Mouse (Mus musculus): ENCODE results near the gene Slc25a20.
"Not testable (repeated sequence)": the region's sequence is repeated elsewhere in the genome, so short reads cannot be mapped to it uniquely, and the experiment has no call there.

Slc25a20 gene

DNA sequence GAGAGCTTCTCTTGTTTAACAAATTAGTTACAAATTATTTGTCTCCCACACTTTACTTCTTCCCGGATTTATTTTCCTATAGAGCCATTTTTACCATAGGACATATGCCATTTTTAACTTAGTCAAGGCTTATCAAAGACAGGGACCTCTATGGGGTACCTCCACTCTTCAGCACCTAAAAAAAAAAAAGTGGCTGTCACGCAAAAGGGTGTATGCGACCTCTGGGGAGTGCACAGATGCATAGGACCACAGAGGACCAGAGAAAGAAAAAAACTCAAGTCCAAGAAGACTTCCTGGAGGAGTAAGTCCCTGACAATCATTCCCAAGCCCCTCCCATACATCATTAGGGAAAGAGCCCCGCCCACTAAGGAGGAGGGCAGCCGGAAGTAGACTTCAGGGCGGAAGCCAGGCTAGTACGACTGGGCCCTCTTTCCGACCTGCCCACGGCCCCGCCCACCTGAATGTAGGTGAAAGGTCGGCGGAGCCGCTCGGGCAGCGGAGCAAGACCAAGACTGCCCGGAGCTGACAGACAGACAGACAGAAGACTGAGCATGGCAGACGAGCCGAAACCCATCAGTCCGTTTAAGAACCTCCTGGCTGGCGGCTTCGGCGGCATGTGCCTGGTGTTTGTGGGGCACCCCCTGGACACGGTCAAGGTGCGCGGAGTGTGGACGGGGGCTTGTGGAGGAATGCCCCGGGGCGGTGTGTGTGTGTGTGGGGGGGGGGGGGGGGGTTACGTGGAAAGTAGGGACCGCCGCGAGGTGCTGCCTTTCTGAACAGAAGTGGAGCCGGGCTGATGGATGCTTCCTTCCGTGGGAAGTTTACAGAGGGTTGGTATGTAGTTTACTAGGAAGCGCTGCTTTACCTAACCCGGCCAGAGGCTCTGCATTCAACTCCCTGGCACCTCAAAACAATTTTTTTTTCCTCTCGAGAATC is at the start of gene Slc25a20:
Gene Slc25a20 (plus strand): TSS at position 412 of the 936 bp plus-strand sequence.
- DNase-seq (ENCODE audit: low spot score), result peak; percentile 68

DNA sequence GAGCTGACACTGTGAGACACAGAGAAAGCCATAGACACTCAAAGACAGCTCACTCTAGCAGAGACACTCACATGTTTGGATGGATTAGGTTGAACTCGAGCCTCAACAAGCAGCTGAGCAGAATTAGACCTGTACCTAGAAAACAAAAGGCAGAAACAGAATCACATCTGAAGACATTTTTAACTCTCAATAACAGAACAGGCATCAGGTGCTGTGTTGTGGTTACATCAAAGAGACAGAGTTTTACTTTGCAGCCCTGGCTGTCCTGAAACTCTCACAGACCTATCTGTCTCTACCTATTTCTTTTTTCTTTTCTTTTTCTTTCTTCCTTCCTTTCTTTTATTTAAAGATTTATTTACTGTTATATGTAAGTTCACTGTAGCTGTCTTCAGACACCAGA is 44.6 kb upstream of the Slc25a20 start:
- DNase-seq (ENCODE audit: low spot score), result peak; percentile 45

DNA sequence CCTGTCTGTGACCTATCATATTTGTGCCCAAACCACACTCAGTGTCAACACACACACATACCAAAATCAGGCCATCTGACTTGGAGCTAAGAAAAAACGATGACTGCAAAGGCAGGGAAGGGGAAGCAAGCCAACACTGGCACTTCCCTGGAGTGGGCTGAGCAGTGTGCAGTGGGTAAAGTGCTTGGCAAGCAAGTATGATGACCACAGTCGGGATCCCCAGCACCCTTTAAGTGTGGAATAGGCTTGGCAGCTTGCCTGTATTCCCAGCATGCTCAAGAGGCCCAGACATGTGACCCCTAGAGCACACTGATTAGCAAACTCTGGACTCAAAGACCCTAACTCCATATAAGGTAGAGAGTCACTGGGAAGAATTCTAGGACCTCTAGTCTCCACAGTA is 35.4 kb upstream of the Slc25a20 start:
- DNase-seq (ENCODE audit: low spot score), result no peak

DNA sequence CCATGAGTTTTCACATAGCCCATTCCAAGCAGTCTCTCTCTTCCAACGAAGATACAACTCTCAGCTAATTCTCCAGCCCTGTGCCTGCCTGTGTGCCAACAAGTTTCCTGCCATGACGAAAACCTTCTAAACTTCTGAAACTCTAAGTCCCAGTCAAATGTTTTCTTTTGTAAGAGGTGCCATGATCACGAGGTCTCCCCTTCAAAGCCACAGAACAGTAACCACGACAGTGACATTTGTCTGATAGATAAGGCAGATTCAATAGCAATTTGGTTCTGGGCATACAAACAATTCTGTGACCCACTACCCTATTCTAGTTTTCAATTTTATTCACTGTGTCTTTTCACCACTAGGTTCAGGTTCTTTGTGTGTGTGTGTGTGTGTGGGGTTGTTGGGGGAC is 33.7 kb upstream of the Slc25a20 start:
- peak; percentile 13 for DNase-seq (ENCODE audit: low spot score)

DNA sequence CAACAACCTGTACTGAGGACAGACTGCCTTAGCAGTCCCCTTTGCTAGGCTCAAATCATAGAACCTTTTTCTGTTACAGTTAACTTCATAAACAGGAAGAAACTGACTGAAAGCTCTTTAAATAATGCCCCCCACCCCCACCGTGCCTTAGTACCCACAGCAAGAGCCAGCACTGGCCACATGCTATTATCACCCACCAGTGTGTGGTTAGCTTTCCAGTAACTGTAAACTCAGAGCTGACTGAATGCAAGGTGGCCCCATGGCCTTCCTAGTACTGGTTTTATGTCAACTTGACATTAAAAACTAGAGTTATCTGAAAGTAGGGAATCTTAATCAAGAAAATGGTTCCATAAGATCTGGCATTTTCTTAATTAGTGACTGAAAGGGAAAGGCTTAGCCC is 31.2 kb upstream of the Slc25a20 start:
- DNase-seq (ENCODE audit: low spot score), result no peak

DNA sequence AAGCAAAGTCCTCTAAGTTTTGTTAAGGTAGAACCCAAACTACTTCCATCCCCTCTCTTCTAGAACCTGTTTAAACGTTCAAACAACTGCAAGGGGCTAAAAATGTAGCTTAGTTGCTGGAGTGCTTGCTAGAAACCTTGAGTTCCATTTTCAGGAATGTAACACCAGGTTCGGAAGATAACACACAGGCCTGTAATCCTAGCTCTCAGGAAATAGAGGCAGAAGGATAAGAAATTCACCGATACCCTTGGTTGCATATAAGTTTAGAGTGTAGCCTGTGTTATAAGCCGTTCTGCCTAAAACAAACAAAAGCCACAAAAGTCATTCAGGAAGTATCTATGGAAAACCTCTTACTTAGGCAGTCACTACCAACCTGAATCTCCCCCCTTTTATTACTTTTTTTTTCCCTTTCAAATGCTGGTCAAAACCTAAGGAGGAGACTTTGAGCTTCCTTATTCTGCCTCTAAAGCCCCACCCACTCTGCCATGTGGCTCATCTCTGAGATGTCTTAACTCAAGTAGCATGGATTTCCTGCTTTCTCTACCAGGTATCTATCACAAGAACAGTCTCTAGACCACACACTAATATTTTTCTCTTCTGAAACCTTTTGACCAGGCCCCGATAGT is 30.1 kb upstream of the Slc25a20 start:
- DNase-seq (ENCODE audit: low spot score), result no peak

DNA sequence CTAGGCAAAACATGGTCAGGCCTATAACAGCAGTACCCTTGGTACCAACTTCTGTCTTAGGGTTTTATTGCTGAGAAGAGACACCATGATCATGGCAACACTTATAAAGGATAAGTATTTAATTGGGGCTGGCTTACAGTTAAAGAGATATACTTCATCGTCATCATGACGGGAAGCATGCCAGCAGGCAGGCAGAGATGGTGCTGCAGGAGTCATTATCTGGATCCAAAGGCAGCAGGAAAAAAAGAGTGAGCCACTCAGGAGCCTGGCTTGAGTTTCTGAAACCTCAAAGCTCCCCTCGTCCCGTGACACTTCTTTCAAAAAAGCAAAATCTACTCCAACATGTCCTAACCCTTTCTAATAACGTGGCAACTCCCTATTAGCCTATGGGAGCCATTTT is 29.5 kb upstream of the Slc25a20 start:
- DNase-seq (ENCODE audit: low spot score), result no peak

DNA sequence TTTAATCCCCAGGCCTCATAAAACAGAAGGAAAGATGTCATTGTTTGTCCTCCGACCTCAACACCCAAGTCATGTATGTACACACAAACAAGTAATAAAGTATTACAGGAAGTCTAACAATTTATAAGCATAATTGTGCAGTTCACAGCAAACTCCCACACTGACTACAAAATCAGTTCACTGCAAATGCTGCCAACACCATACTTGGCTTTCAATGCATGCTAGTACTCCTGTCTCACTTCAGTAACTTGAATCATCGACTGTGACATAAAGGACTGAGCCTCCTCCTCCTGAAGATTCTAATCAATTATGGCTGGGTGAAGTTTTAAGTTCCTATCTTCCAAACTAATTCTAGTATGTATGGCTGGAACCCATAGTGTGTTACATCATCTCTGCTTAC is 28.0 kb upstream of the Slc25a20 start:
- DNase-seq (ENCODE audit: low spot score), result no peak

DNA sequence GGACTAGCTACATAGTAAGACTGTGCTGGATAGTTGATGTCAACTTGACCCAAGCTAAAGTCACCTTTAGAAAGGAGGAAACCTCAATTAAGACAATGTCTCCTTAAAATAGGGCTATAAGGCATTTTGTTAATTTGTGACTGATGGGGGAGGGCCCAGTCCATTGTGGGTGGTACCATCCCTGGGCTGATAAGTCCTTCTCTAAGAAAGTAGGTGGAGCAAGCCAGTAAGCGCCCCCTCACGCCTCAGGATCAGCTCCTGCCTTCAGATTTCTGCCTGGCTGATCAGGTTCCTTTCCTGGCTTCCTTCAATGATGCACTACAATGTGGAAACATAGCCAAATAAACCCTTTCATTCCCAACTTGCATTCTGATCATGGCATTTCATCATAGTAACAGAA is 26.5 kb upstream of the Slc25a20 start:
- DNase-seq (ENCODE audit: low spot score), result no peak

DNA sequence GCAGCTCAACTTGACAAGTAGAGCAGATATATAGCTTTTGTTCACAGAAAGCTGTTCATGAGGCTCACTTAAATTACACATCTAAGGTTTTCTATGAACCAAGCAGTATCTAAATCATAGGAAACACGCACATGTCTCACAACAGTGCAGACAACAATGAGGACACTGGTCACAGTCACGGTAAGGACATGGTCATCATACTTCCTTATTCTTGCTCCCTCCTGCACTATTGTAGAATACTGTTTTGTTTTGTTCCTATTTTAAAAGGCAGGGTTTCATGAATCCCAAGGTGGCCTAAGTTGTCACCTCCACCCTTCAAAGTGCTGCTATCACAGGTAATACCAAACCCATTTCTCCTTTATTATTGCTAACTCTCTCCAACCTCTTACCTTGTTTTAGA is 22.1 kb upstream of the Slc25a20 start:
- DNase-seq (ENCODE audit: low spot score), result no peak

DNA sequence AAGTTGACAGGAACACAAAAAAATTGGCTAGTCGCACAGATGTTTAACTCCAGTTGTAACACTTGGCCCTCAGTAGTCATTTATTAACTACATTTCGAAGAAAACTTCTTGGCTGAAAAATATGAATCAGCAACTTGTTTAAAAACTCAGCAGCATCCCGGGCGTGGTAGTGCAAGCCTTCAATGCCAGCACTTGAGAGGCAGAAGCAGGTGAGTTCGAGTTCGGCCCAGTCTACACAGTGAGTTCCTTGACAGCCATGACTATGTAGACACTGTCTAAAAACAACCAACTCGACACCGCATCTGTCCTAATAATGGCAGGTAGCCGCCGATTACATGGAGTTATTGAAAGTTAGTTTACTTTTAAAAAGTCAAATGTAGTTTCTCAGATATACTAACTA is 13.7 kb upstream of the Slc25a20 start:
- DNase-seq (ENCODE audit: low spot score), result peak; percentile 10

DNA sequence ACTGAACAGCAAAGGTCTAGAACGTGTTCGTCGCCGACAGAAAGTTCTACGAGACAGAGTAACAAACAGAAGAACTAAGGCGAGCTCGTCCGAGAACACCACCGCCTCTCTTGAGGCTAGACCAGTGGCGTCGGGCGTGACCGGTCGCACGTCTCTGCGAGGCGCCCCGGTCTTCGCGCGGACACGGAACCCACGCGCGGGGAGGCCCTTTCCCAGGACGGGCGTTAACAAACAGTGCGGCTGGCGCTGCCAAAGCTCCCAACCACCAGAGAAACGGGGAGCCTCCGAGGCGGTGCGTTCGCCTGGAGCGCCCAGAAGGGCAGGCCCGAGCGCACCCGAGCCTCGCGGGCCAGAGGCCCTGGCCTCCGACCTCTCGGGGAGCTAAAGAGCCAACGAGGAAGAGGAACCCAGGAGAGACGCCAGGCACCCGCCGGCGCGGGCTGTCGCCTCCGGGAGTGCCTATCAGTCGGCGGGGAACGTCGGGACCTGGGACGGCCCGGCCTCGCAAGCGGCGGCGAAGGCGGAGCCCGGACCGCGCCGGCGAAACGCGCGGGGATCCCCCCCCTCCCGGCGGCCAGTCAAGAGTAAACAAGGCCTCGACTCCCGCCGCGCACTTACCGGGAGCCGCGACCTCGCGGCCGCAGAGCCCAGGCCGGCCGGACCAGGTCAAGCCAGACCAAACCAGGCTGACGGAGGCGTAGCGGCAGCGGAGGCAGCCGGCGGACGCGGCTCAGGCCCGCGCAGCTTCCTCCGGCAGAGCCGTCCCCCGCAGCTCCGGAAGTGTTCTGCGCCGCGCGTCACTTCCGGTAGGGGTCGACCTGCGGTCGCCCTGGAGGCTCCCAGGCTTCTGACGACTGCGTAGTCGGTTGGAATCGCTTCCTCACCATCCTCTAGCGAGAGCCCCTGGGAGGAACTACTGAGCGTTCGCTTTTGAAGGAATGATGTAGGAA is 13.0 kb upstream of the Slc25a20 start, which contains the start of gene Arih2:
Gene Arih2 (minus strand): TSS at position 776 of the 950 bp plus-strand sequence.
- peak; percentile 94 for DNase-seq (ENCODE audit: low spot score)

DNA sequence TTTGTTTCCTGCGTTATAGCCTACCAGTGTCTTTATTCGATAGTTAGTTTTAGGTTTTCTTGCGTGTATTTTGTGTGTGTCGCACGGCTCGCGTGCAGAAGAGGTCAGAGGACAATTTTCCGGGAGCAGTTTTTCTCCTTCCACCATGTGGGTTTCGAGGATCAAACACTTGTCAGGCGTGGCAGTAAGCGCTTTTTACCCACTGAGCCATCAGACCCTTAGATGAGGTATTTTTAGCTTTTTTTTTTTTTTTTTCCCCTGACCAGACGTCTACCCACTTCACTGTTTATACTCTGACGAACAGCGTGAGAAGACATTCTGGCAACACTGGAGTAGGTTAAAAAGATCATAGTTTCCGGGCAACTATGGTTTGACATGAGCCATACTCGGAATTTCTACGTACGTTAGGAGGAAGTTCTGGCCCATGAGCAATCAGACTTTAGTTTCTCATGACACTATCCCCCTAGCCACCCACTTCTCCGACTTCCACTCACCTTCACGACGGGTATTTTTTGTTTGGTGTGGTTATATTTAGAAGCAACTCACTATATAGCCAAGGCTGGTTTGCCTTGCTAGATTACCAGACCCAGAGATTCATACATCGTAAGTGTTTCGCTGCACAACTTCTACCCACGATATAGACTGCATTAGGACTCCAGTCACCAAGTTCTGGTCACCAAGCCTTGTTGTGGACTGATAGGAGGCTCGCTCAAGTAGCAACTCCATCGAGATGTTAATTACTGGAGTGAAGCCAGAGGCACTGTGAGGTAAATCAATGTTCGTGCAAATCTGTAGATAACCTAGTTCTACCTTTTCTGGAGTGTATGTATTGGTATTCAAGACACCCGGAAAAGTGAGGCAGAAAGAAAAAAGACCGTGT is 12.1 kb upstream of the Slc25a20 start:
- peak; percentile 56 for DNase-seq (ENCODE audit: low spot score)

DNA sequence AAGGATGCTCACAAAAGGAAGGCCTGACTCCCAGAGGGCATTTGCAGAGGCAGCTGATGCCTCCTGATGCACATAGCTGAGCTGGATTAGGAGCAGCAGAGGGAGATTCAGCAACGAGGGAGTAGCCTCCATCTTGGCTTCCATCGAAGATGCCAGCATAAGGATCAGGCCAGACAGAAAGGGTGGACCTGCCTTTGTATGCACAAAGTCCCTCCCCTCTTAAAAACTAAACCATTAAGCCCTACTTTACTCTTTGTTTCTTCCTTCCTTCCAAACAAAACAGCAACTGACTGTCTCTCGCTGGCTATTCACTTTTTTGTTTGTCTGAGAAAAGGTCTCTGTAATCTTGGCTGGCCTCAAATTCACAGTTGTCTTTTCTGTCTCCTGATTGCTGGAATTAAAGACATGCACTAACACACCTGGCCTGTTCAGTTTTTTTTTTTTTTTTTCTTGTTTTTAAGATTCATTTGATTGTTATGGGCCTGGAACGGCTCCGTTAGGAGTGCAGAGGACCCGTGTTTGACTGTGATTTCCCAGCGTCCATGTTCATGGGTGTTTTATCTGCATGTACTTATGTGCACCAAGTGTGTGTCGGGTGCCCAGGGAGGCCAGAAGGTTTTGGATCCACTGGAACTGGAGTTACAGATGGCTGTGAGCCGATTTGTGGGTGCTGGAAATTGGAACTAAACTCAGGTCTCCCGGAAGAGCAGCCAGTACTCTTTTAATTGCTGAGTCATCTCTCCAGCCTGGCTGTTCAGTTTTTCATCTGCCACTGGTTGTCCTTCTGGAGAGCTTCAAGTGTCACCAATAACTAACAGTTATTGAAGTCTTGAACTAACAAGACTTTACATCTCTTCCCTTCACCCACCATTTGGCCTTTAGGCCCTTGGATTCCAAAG is 7.1 kb upstream of the Slc25a20 start:
- no peak for DNase-seq (ENCODE audit: low spot score)

DNA sequence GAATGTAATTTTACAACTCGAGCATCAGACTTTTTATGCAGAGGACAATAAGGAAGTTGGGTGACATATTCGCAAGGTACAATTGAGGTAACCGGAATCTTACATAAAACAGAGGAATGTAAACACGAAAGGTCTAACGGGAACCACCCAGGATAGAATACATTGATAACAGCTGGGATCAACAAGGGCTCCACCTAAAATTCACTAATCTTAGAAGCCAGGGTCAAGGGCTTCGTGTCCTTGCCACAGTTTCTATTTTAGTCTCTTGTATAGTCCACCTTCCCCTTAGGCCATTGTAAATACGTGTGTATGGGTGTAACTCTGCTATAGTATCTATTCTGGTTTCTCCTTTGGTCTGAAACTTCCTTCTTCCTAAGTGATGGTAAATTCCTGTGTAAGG is 6.0 kb upstream of the Slc25a20 start:
- DNase-seq (ENCODE audit: low spot score), result not testable (repeated sequence)

DNA sequence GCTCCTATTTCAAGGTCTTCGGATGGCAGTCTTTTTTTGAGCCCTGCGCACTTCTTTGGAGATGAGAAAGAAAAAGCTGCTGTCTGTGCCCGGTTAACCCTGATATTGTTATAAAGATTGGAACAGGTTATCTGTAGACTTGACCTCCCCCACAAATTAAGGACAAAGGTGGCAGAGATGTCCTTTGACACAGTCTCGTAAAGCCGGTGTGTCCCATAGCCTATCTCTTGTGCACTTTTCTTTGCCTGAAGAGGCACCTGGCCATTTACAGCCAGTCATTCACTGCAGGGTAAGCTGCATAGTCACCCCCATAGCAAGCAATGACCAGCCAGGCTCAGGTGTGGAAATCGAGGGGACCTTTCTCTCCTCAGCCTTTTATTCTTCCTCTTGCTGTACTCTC is 772 bp downstream of the Slc25a20 start:
- DNase-seq (ENCODE audit: low spot score), result no peak

DNA sequence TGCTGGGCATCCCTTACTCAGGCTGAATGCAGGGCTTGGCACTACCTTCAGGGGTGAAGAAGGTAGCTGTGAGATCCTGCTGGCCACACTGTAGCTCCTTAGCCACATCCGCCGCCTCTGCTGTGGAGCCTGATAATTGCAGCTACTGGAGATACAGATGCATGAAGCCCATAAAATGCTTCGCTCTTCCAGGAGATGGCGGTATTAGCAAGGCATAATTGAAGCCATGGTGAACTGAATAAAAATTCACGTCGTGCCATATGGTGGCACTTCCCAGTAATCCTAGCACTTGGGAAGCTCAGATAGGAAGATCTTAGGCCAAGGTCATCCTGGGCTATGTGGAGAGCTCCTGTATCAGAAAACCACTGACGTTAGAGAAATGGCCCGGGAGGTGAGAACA is 8.0 kb downstream of the Slc25a20 start:
- DNase-seq (ENCODE audit: low spot score), result no peak

DNA sequence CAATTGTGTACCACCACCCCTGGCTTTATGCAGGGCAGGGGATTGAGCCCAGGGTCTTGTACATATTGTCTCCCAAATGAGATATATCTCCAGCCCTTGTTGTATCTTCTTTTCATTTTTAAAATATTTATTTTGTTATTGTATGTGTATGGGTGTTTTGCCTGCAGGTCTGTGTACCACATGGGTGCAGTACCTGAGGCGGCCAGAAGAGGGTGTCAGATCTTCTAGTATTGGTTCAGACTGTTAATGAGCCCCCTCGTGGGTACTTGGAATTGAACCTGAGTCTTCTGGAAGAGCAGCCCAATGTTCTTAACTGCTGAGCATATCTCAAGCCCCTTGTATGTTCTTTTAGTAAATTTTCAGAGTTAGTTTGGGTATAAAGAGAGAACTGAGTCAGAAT is 11.3 kb downstream of the Slc25a20 start:
- peak; percentile 30 for DNase-seq (ENCODE audit: low spot score)

DNA sequence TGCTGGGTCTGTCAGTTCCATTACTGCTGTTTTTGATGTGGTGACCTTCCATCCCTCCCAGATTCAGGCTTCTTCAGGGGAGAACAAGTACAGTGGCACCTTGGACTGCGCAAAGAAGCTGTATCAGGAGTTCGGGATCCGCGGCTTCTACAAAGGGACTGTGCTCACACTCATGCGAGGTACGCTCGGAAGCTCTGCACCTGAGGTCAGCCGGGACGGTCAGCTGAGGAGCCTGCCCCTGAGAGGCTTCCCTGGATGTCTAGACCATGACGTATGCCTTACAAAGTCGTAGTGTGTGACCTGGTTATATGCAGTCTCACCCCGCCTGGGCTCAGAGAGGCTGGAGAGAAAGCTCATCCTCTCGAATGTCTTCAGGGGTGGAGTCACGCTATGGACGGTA is 18.1 kb downstream of the Slc25a20 start:
- DNase-seq (ENCODE audit: low spot score), result no peak

DNA sequence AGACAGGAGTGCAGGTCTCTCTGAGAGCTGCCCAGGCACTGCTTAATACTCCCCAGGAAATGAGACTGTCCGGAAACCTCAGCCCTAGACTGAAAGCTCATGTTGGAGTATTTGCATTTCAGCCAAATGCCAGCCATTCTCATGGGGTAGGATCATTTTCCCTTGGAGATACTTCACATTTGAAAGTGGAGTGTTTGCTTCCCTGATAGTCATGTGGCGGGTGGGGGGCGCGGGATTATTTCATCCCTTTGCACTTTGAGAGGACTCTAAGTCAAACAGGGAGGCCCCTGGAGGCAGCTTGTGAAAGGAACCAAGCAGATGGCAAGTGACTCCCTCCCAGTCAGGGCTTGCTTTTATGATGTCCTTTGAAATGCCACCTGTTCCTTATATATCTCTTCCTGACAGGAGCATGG is 24.6 kb downstream of the Slc25a20 start:
- DNase-seq (ENCODE audit: low spot score), result no peak
